Mouse (Mus musculus) midbrain, embryonic 10.5 days (tissue): ENCODE measurements around the gene Lpcat2b. TPM values are rescaled to one million over a fixed set of nuclear protein-coding genes. Genes with fewer than 3 reads are reported as not detected.

ENCODE experiments used
- DNase-seq: peaks from one replicate; pipeline ENCODE4 v3.0.0-alpha.2; 2017; ENCODE audit warnings: low spot score
- H3K27ac ChIP-seq: fragments of 300-500 bp; sonication (generic); replicated peaks from 2 replicates; pipeline ENCODE4 v1.5.1; 2016; ENCODE audit warnings: mild to moderate bottlenecking
- H3K27me3 ChIP-seq: fragments of 300-500 bp; sonication (generic); 2 replicates; pipeline ENCODE4 v1.6.1; 2016; ENCODE audit warnings: low read depth, mild to moderate bottlenecking; ENCODE audit not compliant: poor library complexity, severe bottlenecking
- H3K36me3 ChIP-seq: fragments of 300-500 bp; sonication (generic); 2 replicates; pipeline ENCODE4 v1.6.1; 2016; ENCODE audit warnings: mild to moderate bottlenecking, moderate library complexity
- H3K4me1 ChIP-seq: fragments of 300-500 bp; sonication (generic); 2 replicates; pipeline ENCODE4 v1.6.1; 2016
- H3K4me3 ChIP-seq: fragments of 300-500 bp; sonication (generic); 2 replicates; pipeline ENCODE4 v1.5.1; 2016; ENCODE audit warnings: mild to moderate bottlenecking, moderate library complexity
- H3K9me3 ChIP-seq: fragments of 300-500 bp; sonication (generic); replicated peaks from 2 replicates; pipeline ENCODE4 v1.6.1; 2016; ENCODE audit warnings: mild to moderate bottlenecking
- WGBS: fragments of 180-500 bp; shearing (Covaris S2); methylation state at CpG from one replicate; pipeline ENCODE4 v1.1.7; 2016; 5-methylcytosine and 5-hydroxymethylcytosine counted together
- polyA plus RNA-seq: library from polyadenylated mRNA; unstranded; fragments of >200 nt; fragmentation: Nextera tagmentation; extraction: Ambion mirVana; gene quantifications from 2 replicates; pipeline ENCODE4 v1.2.1, GENCODE M21; 2016

Gene Lpcat2b
- polyA plus RNA-seq, 1 experiment from 2014 or later: not detected

DNA sequence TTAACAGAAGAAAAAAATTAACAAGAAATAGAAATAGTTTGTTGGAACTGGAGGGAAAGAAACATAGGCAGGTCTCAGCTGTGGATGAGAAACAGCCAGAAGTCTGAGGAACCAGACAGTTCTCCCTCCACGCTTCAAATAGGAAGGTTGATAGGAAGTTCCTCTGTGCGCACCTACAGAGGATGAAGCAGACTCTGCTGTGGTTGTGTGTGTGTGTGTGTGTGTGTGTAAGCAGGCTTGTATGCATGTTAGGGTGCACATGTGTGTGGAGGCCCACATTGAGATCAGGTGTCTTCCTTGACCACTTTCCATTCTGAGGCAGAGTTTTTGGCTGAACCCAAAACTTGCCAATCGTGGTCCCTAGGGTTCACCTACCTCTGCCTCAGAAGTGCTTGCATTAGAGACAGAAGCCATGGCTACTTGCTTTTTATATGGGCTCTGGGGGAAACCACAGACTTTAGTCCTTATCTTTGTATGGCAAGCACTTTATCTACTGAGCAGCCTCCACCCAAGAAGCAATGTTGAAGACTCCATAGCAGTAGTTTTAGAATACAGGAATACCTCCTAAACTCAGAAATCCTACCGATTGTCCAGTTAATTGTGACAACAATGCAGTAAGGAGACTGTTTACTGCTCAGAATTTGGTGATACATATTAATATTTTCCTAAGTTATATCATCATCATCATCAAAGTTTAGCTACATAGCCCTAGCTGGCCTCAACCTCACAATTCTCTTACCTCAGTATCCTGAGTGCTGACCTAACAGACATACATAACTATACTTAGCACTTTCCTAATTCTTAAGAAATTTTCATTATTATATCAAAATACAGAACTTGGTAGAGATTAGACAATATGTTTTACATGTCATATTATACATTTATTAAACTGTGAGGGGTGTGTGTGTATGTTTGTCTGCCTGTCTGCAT is 31.1 kb downstream of the Lpcat2b start:
- no peaks in the 10 kb centered on the region for H3K9me3 ChIP-seq
- H3K4me3 ChIP-seq: no peak overlapping the region
- H3K27ac ChIP-seq: no peak overlapping the region
- no peak for DNase-seq
- H3K4me1 ChIP-seq: peaks cover 8% of the 10 kb centered on the region
- H3K27me3 ChIP-seq: no peaks in the 10 kb centered on the region
- no peaks in the 10 kb centered on the region for H3K36me3 ChIP-seq
- 91% methylated on average over 4 of the region's 4 CpGs for WGBS

DNA sequence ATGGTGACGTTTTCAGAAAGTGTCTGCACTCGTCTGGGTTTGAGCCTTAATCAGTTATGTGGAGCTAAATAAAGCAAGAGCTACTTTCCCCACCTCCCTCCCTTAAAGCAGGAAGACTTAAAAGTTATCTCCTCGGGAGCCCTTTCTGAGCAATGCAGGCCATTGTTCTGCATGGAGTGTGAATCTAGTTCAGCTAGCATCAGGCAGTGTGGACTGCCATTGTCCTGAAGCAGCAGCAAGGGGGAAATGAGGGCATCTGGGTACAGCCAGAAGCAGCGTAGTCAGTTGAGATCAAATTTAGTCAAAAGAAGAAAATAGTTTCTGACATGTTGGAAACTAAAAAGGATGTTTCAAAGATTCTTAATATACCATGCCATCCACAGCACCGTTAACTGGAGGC is 35.2 kb downstream of the Lpcat2b start:
- no peaks in the 10 kb centered on the region for H3K9me3 ChIP-seq
- peaks cover 8% of the 10 kb centered on the region for H3K4me1 ChIP-seq
- peaks cover 7% of the 10 kb centered on the region; the same call in 1 of the 2 replicates for H3K36me3 ChIP-seq
- 43% methylated on average over 5 of the region's 5 CpGs for WGBS
- H3K4me3 ChIP-seq: no peak overlapping the region
- peak overlapping the region; percentile 38; the same call in 1 of the 2 replicates for H3K27ac ChIP-seq
- H3K27me3 ChIP-seq: no peaks in the 10 kb centered on the region
- DNase-seq: no peak

DNA sequence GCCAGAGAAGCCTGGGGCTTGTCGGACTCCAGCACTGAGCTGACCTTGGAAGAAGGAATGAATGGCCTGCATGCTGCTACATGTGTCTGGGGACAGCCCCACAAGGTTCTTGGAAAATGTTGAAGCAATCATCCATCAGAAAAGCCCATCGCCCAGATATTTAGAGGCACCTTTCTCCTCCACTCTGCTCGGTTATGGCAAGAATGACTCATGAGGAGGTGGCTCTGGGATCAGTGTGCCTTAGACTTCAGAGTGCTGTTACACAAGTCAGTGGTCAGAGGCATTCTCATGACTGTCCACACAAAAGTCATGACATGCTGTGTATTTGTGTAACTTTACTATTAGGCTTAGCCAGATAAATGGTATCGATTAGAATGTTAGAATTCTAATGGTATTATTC is 35.7 kb downstream of the Lpcat2b start:
- Histone ChIP-seq H3K36me3 (peaks cover 7% of the 10 kb centered on the region; the same call in 1 of the 2 replicates), H3K4me1 (peaks cover 8% of the 10 kb centered on the region), H3K4me3 (no peak overlapping the region), H3K27ac (peak overlapping the region; percentile 38; the same call in 1 of the 2 replicates), H3K27me3 (no peaks in the 10 kb centered on the region), H3K9me3 (no peaks in the 10 kb centered on the region)
- no peak for DNase-seq
- 82% methylated on average over 4 of the region's 4 CpGs for WGBS

DNA sequence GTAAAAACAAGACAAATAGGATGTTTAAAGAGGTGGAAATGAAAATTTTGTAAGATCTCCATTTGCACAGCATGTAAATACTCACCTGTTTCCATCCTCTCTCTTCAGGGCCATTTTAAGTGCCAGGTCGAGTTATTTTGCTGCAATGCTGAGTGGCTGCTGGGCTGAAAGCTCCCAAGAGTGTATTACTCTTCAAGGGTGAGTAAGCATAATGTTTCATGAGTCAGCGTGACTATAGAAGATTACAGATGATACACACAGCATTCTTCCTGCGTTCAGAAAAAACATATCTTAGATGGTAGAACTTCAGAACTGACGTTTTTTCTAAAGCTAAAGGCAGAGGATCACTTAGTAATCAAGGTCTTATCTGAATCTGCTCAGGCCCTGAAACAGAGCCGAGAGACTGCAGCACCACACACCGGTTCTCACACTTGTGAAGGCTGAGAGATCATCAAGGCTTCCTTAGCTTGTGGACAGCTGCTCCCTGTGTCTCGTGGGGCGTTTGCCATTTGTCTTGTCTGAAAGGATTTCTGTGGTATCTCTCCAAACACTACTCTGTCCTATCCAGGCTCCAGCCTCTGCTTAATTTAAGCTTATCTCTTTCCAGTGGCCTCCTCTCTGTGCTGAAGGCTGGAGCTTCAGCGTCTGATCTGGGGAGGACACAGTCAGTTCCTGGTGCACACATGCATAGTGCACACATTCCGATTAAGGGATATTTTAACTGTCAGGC is 39.4 kb downstream of the Lpcat2b start:
- H3K4me1 ChIP-seq: peaks cover 8% of the 10 kb centered on the region
- DNase-seq: no peak
- H3K36me3 ChIP-seq: peaks cover 24% of the 10 kb centered on the region
- no peaks in the 10 kb centered on the region for H3K9me3 ChIP-seq
- H3K4me3 ChIP-seq: no peak overlapping the region
- H3K27ac ChIP-seq: no peak overlapping the region
- 83% methylated on average over 10 of the region's 10 CpGs for WGBS
- no peaks in the 10 kb centered on the region for H3K27me3 ChIP-seq

DNA sequence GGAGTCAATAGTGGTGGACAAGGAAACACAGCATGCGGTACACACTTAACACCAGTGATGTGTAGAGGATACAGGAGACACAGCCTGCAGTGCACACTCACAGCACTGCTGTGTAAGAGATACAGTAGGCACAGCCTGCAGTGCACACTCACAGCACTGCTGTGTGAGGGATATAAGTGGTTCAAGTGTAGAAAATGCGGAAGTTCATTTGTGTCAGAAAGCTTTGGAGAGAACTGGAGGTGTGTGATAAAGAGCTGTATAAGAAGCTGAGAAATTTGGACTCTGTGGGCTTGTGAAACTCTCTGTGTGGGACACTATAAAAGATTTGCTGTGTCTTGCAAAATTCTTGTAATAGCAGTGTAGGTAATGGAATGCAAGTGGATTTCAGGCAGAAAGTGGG is 48.8 kb downstream of the Lpcat2b start:
- H3K36me3 ChIP-seq: peaks cover 4% of the 10 kb centered on the region
- no peaks in the 10 kb centered on the region for H3K4me1 ChIP-seq
- no peaks in the 10 kb centered on the region for H3K9me3 ChIP-seq
- H3K27ac ChIP-seq: no peak overlapping the region
- WGBS: 92% methylated on average over 2 of the region's 2 CpGs
- no peak overlapping the region for H3K4me3 ChIP-seq
- no peaks in the 10 kb centered on the region for H3K27me3 ChIP-seq
- DNase-seq: no peak

Other genes with a start within 250 kb of the Lpcat2b start
- gene Tgfbr3, start 141.9 kb upstream of the Lpcat2b start, polyA plus RNA-seq: 7.2 and 7.4 TPM in 2 replicates
- gene Brdt, start 100.4 kb upstream of the Lpcat2b start, polyA plus RNA-seq: 1.2 and 1.8 TPM in 2 replicates
- gene Ephx4, start 28.8 kb upstream of the Lpcat2b start, polyA plus RNA-seq: 0.57 and 0.99 TPM in 2 replicates
- gene Btbd8, start 6.4 kb downstream of the Lpcat2b start, polyA plus RNA-seq: 4.6 and 6.4 TPM in 2 replicates
- 0.15 and 0.26 TPM in 2 replicates for gene Gm42669, start 76.1 kb downstream of the Lpcat2b start, polyA plus RNA-seq
- gene 1700028K03Rik, start 103.2 kb downstream of the Lpcat2b start, polyA plus RNA-seq: 0.04 and 0.20 TPM in 2 replicates
- gene Rpap2, start 165.8 kb downstream of the Lpcat2b start, polyA plus RNA-seq: 15.9 and 18.9 TPM in 2 replicates
- 29.8 and 31.1 TPM in 2 replicates for gene Glmn, start 166.3 kb downstream of the Lpcat2b start, polyA plus RNA-seq